Mouse (Mus musculus) midbrain, embryonic 15.5 days (tissue): ENCODE measurements around the gene Nutm1. TPM values are rescaled to one million over a fixed set of nuclear protein-coding genes. Genes with fewer than 3 reads are reported as not detected.

Experiments used
- ATAC-seq: fragments of 200-750 bp; cut with Nextera tagmentation; replicated peaks from 2 replicates; pipeline ENCODE4 v1.8.0; 2017; ENCODE audit warnings: moderate TSS enrichment
- H3K27ac ChIP-seq: fragments of 300-500 bp; sonication (generic); 2 replicates; pipeline ENCODE4 v1.5.1; 2015; ENCODE audit warnings: mild to moderate bottlenecking, inconsistent platforms
- H3K27me3 ChIP-seq: fragments of 300-500 bp; sonication (generic); replicated peaks from 2 replicates; pipeline ENCODE4 v1.6.1; 2015; ENCODE audit warnings: inconsistent platforms
- H3K36me3 ChIP-seq: fragments of 300-500 bp; sonication (generic); replicated peaks from 2 replicates; pipeline ENCODE4 v1.6.1; 2015; ENCODE audit warnings: inconsistent platforms
- H3K4me1 ChIP-seq: fragments of 300-500 bp; sonication (generic); 2 replicates; pipeline ENCODE4 v1.6.1; 2015; ENCODE audit warnings: inconsistent platforms
- H3K4me2 ChIP-seq: fragments of 300-500 bp; sonication (generic); 2 replicates; pipeline ENCODE4 v1.6.1; 2015; ENCODE audit warnings: inconsistent platforms, mild to moderate bottlenecking, moderate library complexity
- H3K4me3 ChIP-seq: fragments of 300-500 bp; sonication (generic); 2 replicates; pipeline ENCODE4 v1.5.1; 2015; ENCODE audit warnings: mild to moderate bottlenecking, inconsistent platforms
- H3K9ac ChIP-seq: fragments of 300-500 bp; sonication (generic); 2 replicates; pipeline ENCODE4 v1.6.1; 2015; ENCODE audit warnings: mild to moderate bottlenecking, inconsistent platforms
- H3K9me3 ChIP-seq: fragments of 300-500 bp; sonication (generic); 2 replicates; pipeline ENCODE4 v1.6.1; 2016; ENCODE audit warnings: inconsistent platforms
- WGBS: fragments of 180-500 bp; shearing (Covaris S2); methylation state at CpG from one replicate; pipeline ENCODE4 v1.1.7; 2015; ENCODE audit warnings: mixed read lengths; 5-methylcytosine and 5-hydroxymethylcytosine counted together
- polyA plus RNA-seq: library from polyadenylated mRNA; unstranded; fragments of >200 nt; fragmentation: Nextera tagmentation; extraction: Ambion mirVana; gene quantifications from 2 replicates; pipeline ENCODE4 v1.2.1, GENCODE M21; 2015

Gene Nutm1
- polyA plus RNA-seq, 1 experiment from 2014 or later, result not detected

- no peaks in the 10 kb centered on the region for H3K36me3 ChIP-seq
- no peaks in the 10 kb centered on the region for H3K9me3 ChIP-seq
- H3K27ac ChIP-seq, result no peak overlapping the region
- no peak overlapping the region for H3K9ac ChIP-seq
- H3K27me3 ChIP-seq, result no peaks in the 10 kb centered on the region
- H3K4me1 ChIP-seq, result peaks cover 24% of the 10 kb centered on the region
- 98% methylated on average over 2 of the region's 2 CpGs for WGBS
- ATAC-seq, result no peak
- no peak overlapping the region for H3K4me2 ChIP-seq
- no peak overlapping the region for H3K4me3 ChIP-seq
These were observed 13.8 kb upstream of the Nutm1 start for GRCm38 (mm10) chr2:112272909-112273308.

DNA sequence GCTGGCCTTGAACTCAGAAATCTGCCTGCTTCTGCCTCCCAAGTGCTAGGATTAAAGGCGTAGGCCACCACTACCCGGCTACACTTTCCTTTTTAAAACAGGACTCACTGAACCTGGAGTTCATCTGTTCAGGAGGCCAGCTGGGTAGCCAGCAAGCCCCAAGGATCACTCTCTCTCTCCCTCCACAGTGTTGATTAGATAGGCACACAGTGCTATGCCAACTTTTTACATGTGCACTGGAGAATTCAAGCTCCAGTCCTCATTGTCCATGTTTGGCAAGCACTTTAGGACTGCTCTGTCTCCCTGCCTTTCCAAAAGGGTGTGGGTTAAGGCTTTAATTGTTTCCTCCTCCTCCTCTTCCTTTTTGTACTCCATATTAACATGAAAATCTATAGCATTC is 10.9 kb upstream of the Nutm1 start:
- Histone ChIP-seq H3K36me3 (no peaks in the 10 kb centered on the region), H3K9me3 (no peaks in the 10 kb centered on the region), H3K27me3 (no peaks in the 10 kb centered on the region), H3K9ac (no peak overlapping the region), H3K27ac (no peak overlapping the region), H3K4me1 (peaks cover 44% of the 10 kb centered on the region), H3K4me2 (peak overlapping the region; percentile 17), H3K4me3 (no peak overlapping the region)
- ATAC-seq, result no peak
- 92% methylated on average over 2 of the region's 2 CpGs for WGBS

DNA sequence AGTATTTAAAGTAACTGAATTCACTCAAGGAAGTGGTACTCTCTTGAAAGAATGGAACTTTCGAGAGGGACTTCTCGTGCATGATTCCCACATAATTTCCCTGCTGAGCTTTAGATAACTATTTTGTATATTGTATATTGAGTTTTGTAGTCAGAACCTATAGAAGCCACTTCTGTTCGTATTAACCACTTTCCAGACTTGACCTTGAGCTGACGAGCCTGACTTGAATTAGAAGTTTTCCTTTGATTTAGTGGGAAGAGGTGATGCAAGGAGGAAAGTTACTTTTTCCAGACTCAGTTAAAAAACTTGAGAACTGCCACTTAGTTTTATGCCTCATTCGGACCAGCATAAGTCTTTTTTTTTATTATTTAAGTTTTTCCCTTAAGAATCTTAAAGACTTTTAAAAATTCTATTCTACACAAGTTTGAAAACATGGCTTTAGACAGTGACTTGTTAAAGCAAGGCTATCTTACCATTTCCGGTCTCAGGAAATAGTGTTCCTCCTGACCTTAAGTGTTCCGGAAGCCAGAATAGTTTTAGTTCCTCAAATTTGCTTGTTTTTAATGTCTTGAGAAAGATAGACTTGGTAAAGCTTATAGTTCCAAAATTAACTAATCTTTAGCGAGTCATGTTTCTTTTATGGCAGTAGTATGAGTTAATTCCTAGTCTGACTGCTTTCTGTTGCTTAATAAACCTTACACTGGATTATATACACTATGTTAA is 8.6 kb upstream of the Nutm1 start:
- peak overlapping the region; percentile 78 for H3K4me2 ChIP-seq
- no peaks in the 10 kb centered on the region for H3K27me3 ChIP-seq
- H3K27ac ChIP-seq, result no peak overlapping the region
- WGBS, result 80% methylated on average over 8 of the region's 8 CpGs
- H3K4me1 ChIP-seq, result peaks cover 58% of the 10 kb centered on the region
- no peaks in the 10 kb centered on the region for H3K9me3 ChIP-seq
- no peak overlapping the region for H3K9ac ChIP-seq
- peak overlapping the region; percentile 81 for H3K4me3 ChIP-seq
- no peaks in the 10 kb centered on the region for H3K36me3 ChIP-seq
- ATAC-seq, result no peak

- Histone ChIP-seq H3K4me2 (peak overlapping the region; percentile 78), H3K27ac (no peak overlapping the region), H3K4me1 (peaks cover 61% of the 10 kb centered on the region), H3K36me3 (no peaks in the 10 kb centered on the region), H3K27me3 (no peaks in the 10 kb centered on the region), H3K9me3 (no peaks in the 10 kb centered on the region), H3K9ac (peak overlapping the region; percentile 75; the same call in 1 of the 2 replicates), H3K4me3 (peak overlapping the region; percentile 81)
- 54% methylated on average over 10 of the region's 10 CpGs for WGBS
- ATAC-seq, result no peak
These were observed 7.7 kb upstream of the Nutm1 start for GRCm38 (mm10) chr2:112266780-112267179.

- H3K4me2 ChIP-seq, result peak within 1 kb of the TSS; percentile 78
- no peaks in the 10 kb centered on the region for H3K36me3 ChIP-seq
- peak within 1 kb of the TSS; percentile 89 for H3K27ac ChIP-seq
- no peaks in the 10 kb centered on the region for H3K27me3 ChIP-seq
- peaks cover 58% of the 10 kb centered on the region for H3K4me1 ChIP-seq
- peak within 1 kb of the TSS; percentile 75 for H3K9ac ChIP-seq
- WGBS, result 1% methylated on average over 11 of the region's 11 CpGs
- peak within 1 kb of the TSS; percentile 81 for H3K4me3 ChIP-seq
- H3K9me3 ChIP-seq, result no peaks in the 10 kb centered on the region
- ATAC-seq, result peak; percentile 41; the same call in 1 of the 2 replicates
These were observed 7.1 kb upstream of the Nutm1 start, which contains the start of gene Gm21985 for GRCm38 (mm10) chr2:112266242-112266592. Gene Gm21985, plus strand, starts transcription at chr2:112266314.

- ATAC-seq, result peak; percentile 95
- H3K9ac ChIP-seq, result peak within 1 kb of the TSS; percentile 75
- no peaks in the 10 kb centered on the region for H3K27me3 ChIP-seq
- H3K9me3 ChIP-seq, result no peaks in the 10 kb centered on the region
- peak within 1 kb of the TSS; percentile 78 for H3K4me2 ChIP-seq
- H3K4me1 ChIP-seq, result peaks cover 55% of the 10 kb centered on the region
- under 1% methylated on average over 84 of the region's 85 CpGs for WGBS
- H3K27ac ChIP-seq, result peak within 1 kb of the TSS; percentile 89
- no peaks in the 10 kb centered on the region for H3K36me3 ChIP-seq
- peak within 1 kb of the TSS; percentile 81 for H3K4me3 ChIP-seq
These were observed 6.6 kb upstream of the Nutm1 start, which contains the start of gene Slc12a6 for GRCm38 (mm10) chr2:112265448-112266241. Gene Slc12a6, plus strand, starts transcription at chr2:112265825.

- no peak overlapping the region for H3K27ac ChIP-seq
- no peaks in the 10 kb centered on the region for H3K9me3 ChIP-seq
- WGBS, result 85% methylated on average over 4 of the region's 4 CpGs
- H3K36me3 ChIP-seq, result no peaks in the 10 kb centered on the region
- H3K4me1 ChIP-seq, result peaks cover 48% of the 10 kb centered on the region
- ATAC-seq, result no peak
- H3K9ac ChIP-seq, result no peak overlapping the region
- no peak overlapping the region for H3K4me2 ChIP-seq
- no peaks in the 10 kb centered on the region for H3K27me3 ChIP-seq
- no peak overlapping the region; the same call in 1 of the 2 replicates for H3K4me3 ChIP-seq
These were observed 5.3 kb upstream of the Nutm1 start for GRCm38 (mm10) chr2:112264364-112264763.

DNA sequence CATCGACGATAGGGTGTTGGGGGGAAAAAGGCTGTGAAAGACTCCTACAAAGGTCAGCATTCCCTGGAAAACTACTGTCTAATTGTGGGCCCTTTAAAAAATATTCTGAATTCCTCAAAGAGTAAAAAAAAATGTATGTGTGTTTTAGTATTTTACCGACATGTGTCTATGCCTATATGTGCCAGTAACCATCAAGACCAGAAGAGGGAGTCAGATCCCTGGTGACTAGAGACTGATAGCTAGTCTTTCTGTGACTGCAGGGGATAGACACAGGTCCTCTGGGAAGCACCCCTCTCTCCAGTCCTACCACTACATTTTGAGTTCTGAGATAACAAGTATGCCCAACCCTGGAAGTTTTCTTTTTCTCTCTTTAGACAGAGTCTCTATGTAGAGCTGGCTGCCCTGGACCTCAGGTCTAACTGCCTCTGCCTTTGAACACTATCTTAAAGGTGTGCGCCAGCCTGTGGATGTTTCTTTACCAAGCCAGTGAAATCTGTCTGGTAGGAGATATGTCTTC is 3.7 kb upstream of the Nutm1 start:
- ATAC-seq, result no peak
- Histone ChIP-seq H3K4me2 (peak overlapping the region; percentile 65), H3K4me1 (peaks cover 37% of the 10 kb centered on the region), H3K9ac (peak overlapping the region; percentile 61), H3K4me3 (peak overlapping the region; percentile 78), H3K27me3 (no peaks in the 10 kb centered on the region), H3K27ac (no peak overlapping the region), H3K36me3 (no peaks in the 10 kb centered on the region), H3K9me3 (no peaks in the 10 kb centered on the region)
- 38% methylated on average over 4 of the region's 4 CpGs for WGBS

- under 1% methylated on average over 36 of the region's 36 CpGs for WGBS
- Histone ChIP-seq H3K9ac (peak within 1 kb of the TSS; percentile 61), H3K9me3 (no peaks in the 10 kb centered on the region), H3K27me3 (no peaks in the 10 kb centered on the region), H3K4me3 (peak within 1 kb of the TSS; percentile 78), H3K27ac (peak within 1 kb of the TSS; percentile 80), H3K4me1 (peaks cover 29% of the 10 kb centered on the region), H3K4me2 (peak within 1 kb of the TSS; percentile 65), H3K36me3 (no peaks in the 10 kb centered on the region)
- ATAC-seq, result peak; percentile 73
These were observed 2.9 kb upstream of the Nutm1 start, which contains the start of gene Nop10 for GRCm38 (mm10) chr2:112261748-112262653. Gene Nop10, plus strand, starts transcription at chr2:112261926.

- H3K27me3 ChIP-seq, result no peaks in the 10 kb centered on the region
- no peaks in the 10 kb centered on the region for H3K36me3 ChIP-seq
- H3K4me3 ChIP-seq, result no peak overlapping the region
- 70% methylated on average over 7 of the region's 7 CpGs for WGBS
- ATAC-seq, result no peak
- H3K27ac ChIP-seq, result no peak overlapping the region
- no peaks in the 10 kb centered on the region for H3K9me3 ChIP-seq
- H3K4me2 ChIP-seq, result no peak overlapping the region
- H3K4me1 ChIP-seq, result no peaks in the 10 kb centered on the region
- H3K9ac ChIP-seq, result no peak overlapping the region
These were observed 4.2 kb downstream of the Nutm1 start for GRCm38 (mm10) chr2:112254675-112255515.
